Mouse (Mus musculus) spleen, postnatal 10 days (tissue): ENCODE data around the gene Muc13.

Experiments used
- DNase-seq, 2 experiments: peaks; one replicate each; pipeline ENCODE4 v3.0.0; 2021 to 2022; ENCODE audit warnings: low spot score in 2 of 2

The Muc13 gene

DNA sequence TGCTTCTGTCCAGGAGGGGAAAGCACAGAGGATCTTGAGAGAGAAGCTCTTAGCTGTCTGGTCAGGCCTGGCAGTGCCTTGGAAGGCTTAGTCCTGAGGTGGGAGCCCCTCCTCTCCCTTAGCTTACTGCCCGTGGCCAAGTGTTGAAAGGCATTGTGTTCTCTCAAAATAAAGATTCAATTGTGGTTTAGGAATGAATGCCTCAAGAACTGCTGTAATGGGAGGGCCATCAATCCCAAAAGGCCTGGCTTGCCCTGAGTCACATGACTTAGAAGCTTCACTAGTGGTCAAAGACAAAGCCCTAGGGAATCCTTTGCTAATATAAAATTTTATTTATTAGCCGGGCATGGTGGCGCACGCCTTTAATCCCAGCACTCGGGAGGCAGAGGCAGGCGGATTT lies 30.8 kb downstream of the Muc13 start:
- DNase-seq = no peak

DNA sequence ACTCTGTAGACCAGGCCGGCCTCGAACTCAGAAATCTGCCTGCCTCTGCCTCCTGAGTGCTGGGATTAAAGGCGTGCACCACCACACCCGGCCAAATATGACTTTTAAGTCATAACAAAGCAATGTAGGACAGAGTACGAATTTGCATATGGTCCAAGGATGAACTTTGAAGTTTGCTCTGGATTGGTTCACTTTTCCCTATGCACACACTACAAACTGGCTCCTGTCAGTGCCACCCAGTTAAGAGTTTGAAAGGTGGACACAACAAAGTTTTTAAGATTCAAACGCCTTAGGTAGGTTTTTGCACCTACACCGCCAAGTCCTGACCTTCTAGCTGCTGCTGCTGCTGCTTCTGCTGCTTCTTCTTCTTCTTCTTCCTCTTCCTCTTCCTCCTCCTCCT lies 34.7 kb downstream of the Muc13 start:
- no peak for DNase-seq

- DNase-seq = peak; percentile 16 to 36
These were observed 35.5 kb downstream of the Muc13 start, which contains the start of gene Itgb5 for GRCm38 (mm10) chr16:33829301-33829831. Itgb5 (plus strand) TSS chr16:33829665.

DNA sequence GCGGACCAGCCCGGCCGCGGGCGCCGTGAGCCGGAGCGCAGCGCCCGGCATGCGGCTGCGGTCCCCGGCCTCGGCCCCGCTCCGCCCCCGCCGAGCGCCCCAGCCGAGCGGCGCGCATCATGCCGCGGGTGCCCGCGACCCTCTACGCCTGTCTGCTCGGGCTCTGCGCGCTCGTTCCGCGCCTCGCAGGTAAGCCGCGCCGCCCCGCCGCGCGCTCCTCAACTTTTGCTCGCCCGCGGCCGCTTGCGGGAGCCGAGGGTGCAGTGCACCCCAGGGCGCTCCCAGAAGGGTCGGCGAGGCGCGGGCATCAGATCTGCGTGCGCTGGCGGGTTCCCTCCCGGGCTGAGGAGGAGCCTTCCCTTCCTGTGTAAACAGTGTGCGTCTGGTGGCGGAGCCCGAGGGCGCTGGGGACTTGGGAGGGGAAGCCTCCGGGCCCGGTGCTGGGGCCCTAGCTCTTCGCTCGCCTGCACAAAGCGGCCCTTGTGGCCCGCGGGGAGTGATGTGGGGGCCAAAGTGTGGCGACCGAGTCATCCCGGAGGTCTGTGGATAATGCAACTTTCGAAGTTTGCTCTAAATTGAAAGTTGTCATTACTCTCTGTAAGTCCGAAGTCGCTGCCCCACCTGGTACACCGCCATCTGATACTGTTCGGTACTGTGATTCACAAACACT lies 36.1 kb downstream of the Muc13 start:
- peak; percentile 19 to 39 for DNase-seq

DNA sequence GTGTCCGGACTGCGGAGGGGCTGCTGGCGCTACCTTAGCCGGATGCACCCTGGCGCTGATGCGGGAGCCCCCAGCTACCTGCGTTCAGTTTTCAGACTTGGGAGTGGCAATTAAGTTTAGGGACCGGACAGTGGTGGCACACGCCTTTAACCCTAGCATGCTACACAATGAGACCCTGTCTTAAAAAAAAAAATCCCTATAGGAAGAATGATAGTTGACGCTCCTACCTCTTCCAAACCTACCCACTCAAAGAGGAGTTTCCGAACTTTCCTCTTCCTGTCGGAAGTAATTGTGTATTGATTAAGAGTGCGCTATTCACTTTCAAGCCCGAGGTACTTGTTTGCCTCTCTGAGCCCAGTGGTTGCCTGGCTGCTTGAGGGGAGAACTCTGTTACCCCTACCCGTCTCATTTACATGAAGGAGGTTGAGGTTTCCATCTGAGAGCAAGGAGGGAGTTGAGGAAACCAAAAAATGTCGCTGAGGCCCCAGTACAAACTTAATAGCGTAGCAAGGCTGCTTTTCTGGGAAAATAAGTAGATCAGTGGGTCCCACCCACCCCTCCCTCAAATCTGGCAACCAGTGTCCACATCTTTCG lies 36.8 kb downstream of the Muc13 start:
- DNase-seq = no peak

DNA sequence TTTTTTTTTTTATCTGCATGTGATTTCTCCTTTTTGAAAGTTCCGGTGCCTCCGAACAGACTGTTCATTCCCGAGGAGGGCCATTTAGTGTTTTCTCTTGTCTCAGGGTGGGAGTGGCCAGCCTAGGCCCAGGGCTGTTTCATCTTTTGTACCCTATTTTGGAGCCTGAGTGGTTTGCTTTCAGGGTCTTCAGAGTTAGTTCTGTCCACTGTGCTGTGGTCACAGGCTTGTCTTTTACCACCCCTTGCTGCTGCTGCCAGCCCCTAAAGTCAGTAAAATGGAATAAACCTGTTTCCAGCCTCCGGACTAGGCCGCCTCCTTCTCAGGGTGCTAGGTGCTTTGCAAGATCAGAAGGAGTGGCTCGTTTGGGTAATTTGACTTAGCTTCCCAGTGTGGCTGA lies 38.2 kb downstream of the Muc13 start:
- DNase-seq = no peak

- peak in 1 of 2 experiments; percentile 18 for DNase-seq
These were observed 39.0 kb downstream of the Muc13 start for GRCm38 (mm10) chr16:33832728-33833428.

DNA sequence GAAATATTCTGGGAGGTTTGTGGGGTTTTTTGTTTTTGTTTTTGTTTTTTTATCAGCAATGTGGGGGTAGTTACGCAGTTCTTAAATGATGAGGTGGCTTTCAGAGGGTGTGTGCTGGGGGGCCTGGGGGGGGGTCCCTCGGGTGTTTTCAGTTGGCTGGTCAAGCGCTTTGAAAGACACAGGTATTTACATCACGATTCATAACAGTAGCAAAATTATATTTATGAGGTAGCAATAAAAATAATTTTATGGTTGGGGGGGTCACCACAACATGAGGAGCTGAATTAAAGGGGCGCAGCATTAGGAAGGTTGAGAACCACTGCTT lies 39.6 kb downstream of the Muc13 start:
- DNase-seq = no peak

DNA sequence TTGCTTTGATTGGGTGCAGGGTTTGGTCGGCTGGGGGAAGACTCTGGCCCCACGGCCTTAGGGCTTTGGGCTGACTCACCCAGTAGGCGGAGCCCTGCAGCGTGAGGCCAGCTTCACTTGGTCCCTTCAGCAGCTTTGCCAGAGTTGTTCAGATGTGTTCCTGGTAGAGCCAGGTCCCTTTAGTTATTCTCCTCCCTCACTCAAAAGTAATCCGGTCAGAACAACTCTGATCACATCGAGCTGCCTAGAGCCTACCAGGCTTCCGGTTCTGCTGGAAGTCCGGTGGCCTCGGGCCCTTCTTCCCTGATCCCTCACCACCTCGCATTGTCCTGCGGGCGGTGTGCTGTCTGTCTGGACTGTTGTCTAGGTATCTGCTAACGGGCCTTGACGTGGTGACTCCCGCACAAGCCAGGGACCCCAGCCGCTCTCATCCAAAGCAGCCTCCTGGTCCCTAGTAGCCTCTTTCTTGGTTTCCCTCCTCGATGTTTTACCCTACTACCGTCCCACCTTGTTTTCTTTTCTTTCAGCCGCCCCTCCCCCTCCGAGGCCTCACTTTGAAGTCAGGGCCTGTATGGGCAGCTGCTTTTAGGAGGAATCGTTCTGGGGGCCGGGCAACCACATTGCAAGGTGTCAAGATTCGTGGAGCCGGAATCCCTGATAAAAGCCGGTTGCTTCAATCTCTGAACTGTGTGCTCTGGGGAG lies 40.1 kb downstream of the Muc13 start:
- DNase-seq = peak in 1 of 2 experiments; percentile 23

DNA sequence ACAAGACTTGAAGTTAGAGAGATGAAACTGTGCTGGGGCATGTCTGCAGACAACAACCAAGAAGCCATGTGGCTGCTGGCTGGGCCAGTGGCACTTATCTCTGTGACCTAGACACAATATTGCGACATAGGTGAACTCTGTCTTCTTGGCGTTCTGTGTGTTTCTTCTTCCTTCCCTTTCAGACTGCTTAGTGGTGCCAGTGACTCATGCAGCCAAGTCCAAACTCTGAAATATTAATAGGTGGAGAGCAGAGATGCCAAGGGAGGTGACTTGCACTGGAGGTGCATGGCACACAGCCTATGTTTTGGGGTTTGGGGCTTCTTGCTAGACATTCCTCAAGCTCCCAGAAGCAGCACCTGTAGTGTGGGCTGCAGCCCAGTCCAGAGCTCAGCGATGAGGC lies 42.8 kb downstream of the Muc13 start:
- DNase-seq = no peak

GRCm38 (mm10) chr16:33837191-33837590 lies 43.4 kb downstream of the Muc13 start:
- no peak for DNase-seq

GRCm38 (mm10) chr16:33840616-33841015 lies 46.8 kb downstream of the Muc13 start:
- DNase-seq = no peak

GRCm38 (mm10) chr16:33842081-33842880 lies 48.4 kb downstream of the Muc13 start:
- DNase-seq = no peak

GRCm38 (mm10) chr16:33844150-33844611 lies 50.3 kb downstream of the Muc13 start:
- no peak for DNase-seq

DNA sequence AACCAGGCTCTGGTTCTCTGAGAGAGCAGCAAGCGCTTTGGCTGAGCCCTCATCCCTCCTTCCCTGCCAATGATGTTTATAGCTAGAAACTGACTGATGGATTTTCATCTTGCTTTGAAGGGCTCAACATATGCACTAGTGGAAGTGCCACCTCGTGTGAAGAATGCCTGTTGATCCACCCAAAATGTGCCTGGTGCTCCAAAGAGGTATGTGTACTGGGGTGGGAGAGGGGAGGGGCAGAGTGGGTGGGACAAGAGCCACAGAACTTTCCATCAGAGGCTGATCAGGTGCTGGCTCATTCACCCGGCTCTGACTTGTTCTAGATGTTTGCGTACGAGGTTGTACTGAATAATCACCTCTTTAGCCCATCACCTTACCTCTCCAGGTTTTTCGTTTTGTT lies 51.0 kb downstream of the Muc13 start:
- DNase-seq = no peak

- DNase-seq = no peak
These were observed 59.4 kb downstream of the Muc13 start for GRCm38 (mm10) chr16:33853271-33853670.

GRCm38 (mm10) chr16:33858766-33859165 lies 64.9 kb downstream of the Muc13 start:
- DNase-seq = no peak

DNA sequence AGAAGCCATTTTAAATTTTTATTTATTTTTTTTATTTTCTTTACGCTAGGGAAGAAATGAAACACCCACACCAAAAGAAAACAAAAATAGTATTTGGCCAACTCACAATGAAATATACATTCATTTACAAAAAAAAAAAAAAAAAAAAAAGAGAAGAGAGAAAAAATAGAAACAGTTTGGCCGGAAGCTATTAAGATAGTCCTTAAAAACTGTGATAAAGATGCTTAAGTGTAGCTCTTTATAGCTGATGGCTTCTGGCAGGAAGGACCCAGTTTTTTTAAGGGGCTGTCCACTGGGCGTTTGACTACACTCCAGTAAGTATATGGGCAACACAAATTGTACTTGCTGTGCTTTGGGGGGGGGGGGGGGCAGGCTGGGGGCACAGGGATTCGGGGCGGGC lies 65.5 kb downstream of the Muc13 start:
- no peak for DNase-seq

DNA sequence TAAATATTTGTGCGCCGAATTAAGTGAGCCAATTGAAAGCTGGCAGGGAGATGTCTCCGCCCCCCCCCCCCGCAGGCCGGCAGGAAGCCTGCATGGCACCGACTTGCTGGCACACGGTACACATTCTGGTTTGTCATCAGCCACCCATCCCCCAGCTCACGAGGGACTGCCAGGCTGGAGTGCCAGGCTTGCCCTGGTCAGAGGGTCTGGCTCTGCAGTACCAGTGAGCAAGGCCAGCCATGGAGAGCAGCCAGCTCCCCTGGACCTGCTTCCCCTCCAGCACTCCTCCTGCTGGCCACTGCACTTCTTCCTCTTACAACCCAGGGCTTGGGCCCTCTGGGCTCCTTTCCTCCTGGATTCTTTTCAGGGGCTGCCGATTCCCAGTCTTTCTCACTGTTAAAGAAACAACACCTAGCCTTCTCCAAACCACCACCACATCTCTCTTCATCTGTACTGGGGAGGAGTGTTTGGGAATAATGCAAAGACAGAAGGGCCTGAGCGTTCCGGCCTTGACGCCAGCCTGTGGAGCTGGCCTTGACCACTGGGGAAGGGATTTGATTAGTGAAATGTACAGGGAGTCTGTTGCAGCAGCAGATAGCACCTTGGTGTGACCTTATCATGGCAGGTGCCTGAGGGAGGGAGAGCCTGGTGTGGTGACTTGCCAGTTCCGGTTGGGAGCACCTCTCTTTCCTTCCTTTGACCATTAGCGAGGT lies 66.3 kb downstream of the Muc13 start:
- DNase-seq = peak in 1 of 2 experiments; percentile 26

GRCm38 (mm10) chr16:33862406-33862805 lies 68.6 kb downstream of the Muc13 start:
- no peak for DNase-seq
